Mouse (Mus musculus): ENCODE results near the gene Lactb. TPM values are rescaled to one million over a fixed set of nuclear protein-coding genes. Genes with fewer than 3 reads are reported as not detected.
A peak's percentile ranks its signal among the peaks of the same experiment; 100 is the strongest.

Gene Lactb
- 8.5 and 8.7 TPM in 2 replicates for polyA plus RNA-seq (2014; fragmentation: Nextera tagmentation; extraction: Ambion mirVana)

DNA sequence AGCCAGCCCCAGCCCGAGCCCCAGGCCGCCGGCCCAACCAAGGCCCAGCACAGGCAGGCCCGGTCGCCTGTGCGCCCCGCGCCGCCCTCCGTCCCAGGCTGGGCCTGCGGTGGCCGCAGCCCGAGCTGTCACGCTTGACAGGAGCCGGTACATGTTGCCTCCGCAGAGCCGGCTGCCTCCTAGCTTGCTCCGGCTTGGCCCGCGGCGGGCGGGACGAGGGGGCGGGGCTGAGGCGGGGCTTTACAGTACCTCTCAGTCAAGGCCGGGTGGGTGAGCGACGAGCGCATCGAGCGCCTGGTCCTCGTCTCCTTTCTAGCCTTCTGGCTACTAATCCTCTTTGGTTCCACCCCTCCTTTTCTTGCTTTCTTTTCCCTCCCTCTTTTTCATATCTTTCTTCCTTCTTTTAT lies at the start of gene Lactb:
TSS of gene Lactb (minus strand) at position 246 of the 407 bp plus-strand sequence.
- Histone ChIP-seq H3K4me3 (ENCODE audit: control insufficient read depth in 1 of 2, insufficient read depth in 1 of 2, low read depth in 1 of 2, low read length in 2 of 2) (peak within 1 kb of the TSS; percentile 67 to 81), H3K36me3 (ENCODE audit: control insufficient read depth, insufficient read depth, low read length) (peaks cover 8% of the 10 kb centered on the region), H3K27me3 (ENCODE audit: control insufficient read depth, insufficient read depth, low read length) (no peaks in the 10 kb centered on the region), H3K9me3 (ENCODE audit: control insufficient read depth, low read length) (no peaks in the 10 kb centered on the region), H3K9ac (ENCODE audit: low read length) (peak within 1 kb of the TSS; percentile 77), H3K4me2 (ENCODE audit: low read length) (peak within 1 kb of the TSS; percentile 77), H3K4me1 (ENCODE audit: control insufficient read depth in 2 of 2, insufficient read depth in 2 of 2, low read length in 2 of 2) (0 out of 4 replicates have a peak, but pooled peaks cover 0 to 3% of the 10 kb centered on the region in 2 experiments), H3K27ac (replicated peaks in 1 of 2; ENCODE audit: control insufficient read depth in 1 of 2, insufficient read depth in 1 of 2, low read depth in 2 of 2, low read length in 2 of 2) (peak within 1 kb of the TSS; percentile 60 to 84)
- under 1% methylated on average over 32 of the region's 32 CpGs for WGBS
- ATAC-seq (ENCODE audit: insufficient number of reproducible peaks, insufficient read depth, low FRiP score, low read depth): peak; percentile 97

GRCm38 (mm10) chr9:67023371-67023770 lies 48.1 kb upstream of the Lactb start:
- Histone ChIP-seq H3K27ac (replicated peaks in 1 of 2; ENCODE audit: control insufficient read depth in 1 of 2, insufficient read depth in 1 of 2, low read depth in 2 of 2, low read length in 2 of 2) (no peak overlapping the region), H3K4me1 (ENCODE audit: control insufficient read depth in 2 of 2, insufficient read depth in 2 of 2, low read length in 2 of 2) (peaks cover 20 to 39% of the 10 kb centered on the region in 2 experiments), H3K36me3 (ENCODE audit: control insufficient read depth, insufficient read depth, low read length) (peaks cover 69% of the 10 kb centered on the region)

DNA sequence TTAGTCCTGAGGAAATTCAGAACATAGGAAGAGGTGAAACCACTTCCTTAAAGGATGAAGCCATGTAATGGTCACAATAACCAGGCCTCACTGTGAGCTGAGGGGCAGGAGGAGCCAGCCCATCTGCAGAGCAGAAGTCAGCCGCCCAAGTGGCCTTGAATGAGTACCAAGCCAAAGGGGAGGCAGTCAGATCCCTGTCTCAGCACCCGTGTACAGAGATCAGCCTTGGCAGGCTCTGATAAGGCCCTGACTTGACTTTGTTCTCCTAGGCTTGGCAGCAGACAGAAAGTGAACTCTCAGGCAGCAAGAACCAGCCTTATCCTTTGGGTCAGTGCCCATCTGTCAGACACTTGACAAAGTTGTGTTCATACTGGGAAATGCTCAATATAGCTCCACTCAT lies 44.8 kb upstream of the Lactb start:
- Histone ChIP-seq H3K9me3 (ENCODE audit: control insufficient read depth, low read length) (no peaks in the 10 kb centered on the region), H3K9ac (ENCODE audit: low read length) (peak overlapping the region; percentile 30; the same call in 1 of the 2 replicates), H3K27me3 (ENCODE audit: control insufficient read depth, insufficient read depth, low read length) (no peaks in the 10 kb centered on the region), H3K36me3 (ENCODE audit: control insufficient read depth, insufficient read depth, low read length) (peaks cover 36% of the 10 kb centered on the region), H3K4me2 (ENCODE audit: low read length) (peak overlapping the region; percentile 10; the same call in 1 of the 2 replicates), H3K4me3 (ENCODE audit: control insufficient read depth in 1 of 2, insufficient read depth in 1 of 2, low read depth in 1 of 2, low read length in 2 of 2) (no peak overlapping the region), H3K27ac (replicated peaks in 1 of 2; ENCODE audit: control insufficient read depth in 1 of 2, insufficient read depth in 1 of 2, low read depth in 2 of 2, low read length in 2 of 2) (peak overlapping the region; percentile 69 to 71), H3K4me1 (ENCODE audit: control insufficient read depth in 2 of 2, insufficient read depth in 2 of 2, low read length in 2 of 2) (peaks cover 10 to 26% of the 10 kb centered on the region in 2 experiments)
- WGBS: 5% methylated on average over 2 of the region's 2 CpGs
- peak; percentile 74; the same call in 1 of the 2 replicates for ATAC-seq (ENCODE audit: insufficient number of reproducible peaks, insufficient read depth, low FRiP score, low read depth)

More at GRCm38 (mm10) chr9:67023371-67023770, 48.1 kb upstream of the Lactb start:
- Histone ChIP-seq H3K4me2 (ENCODE audit: low read length) (no peak overlapping the region), H3K27me3 (ENCODE audit: control insufficient read depth, insufficient read depth, low read length) (no peaks in the 10 kb centered on the region), H3K4me3 (ENCODE audit: control insufficient read depth in 1 of 2, insufficient read depth in 1 of 2, low read depth in 1 of 2, low read length in 2 of 2) (no peak overlapping the region), H3K9ac (ENCODE audit: low read length) (no peak overlapping the region), H3K9me3 (ENCODE audit: control insufficient read depth, low read length) (no peaks in the 10 kb centered on the region)
- WGBS: 91% methylated on average over 9 of the region's 9 CpGs
- ATAC-seq (ENCODE audit: insufficient number of reproducible peaks, insufficient read depth, low FRiP score, low read depth): no peak

- no peaks in the 10 kb centered on the region for H3K9me3 ChIP-seq (ENCODE audit: control insufficient read depth, low read length)
- H3K36me3 ChIP-seq (ENCODE audit: control insufficient read depth, insufficient read depth, low read length): no peaks in the 10 kb centered on the region
- no peak overlapping the region for H3K27ac ChIP-seq (replicated peaks in 1 of 2; ENCODE audit: control insufficient read depth in 1 of 2, insufficient read depth in 1 of 2, low read depth in 2 of 2, low read length in 2 of 2)
- H3K4me2 ChIP-seq (ENCODE audit: low read length): no peak overlapping the region
- no peak overlapping the region for H3K4me3 ChIP-seq (ENCODE audit: control insufficient read depth in 1 of 2, insufficient read depth in 1 of 2, low read depth in 1 of 2, low read length in 2 of 2)
- no peaks in the 10 kb centered on the region for H3K27me3 ChIP-seq (ENCODE audit: control insufficient read depth, insufficient read depth, low read length)
- ATAC-seq (ENCODE audit: insufficient number of reproducible peaks, insufficient read depth, low FRiP score, low read depth): no peak
- peaks cover 7 to 16% of the 10 kb centered on the region in 2 experiments for H3K4me1 ChIP-seq (ENCODE audit: control insufficient read depth in 2 of 2, insufficient read depth in 2 of 2, low read length in 2 of 2)
- 31% methylated on average over 2 of the region's 2 CpGs for WGBS
- no peak overlapping the region for H3K9ac ChIP-seq (ENCODE audit: low read length)
Measured at GRCm38 (mm10) chr9:67013501-67013900, 38.2 kb upstream of the Lactb start.

- H3K27me3 ChIP-seq (ENCODE audit: control insufficient read depth, insufficient read depth, low read length): no peaks in the 10 kb centered on the region
- H3K4me1 ChIP-seq (ENCODE audit: control insufficient read depth in 2 of 2, insufficient read depth in 2 of 2, low read length in 2 of 2): peaks cover 7 to 16% of the 10 kb centered on the region in 2 experiments
- H3K4me3 ChIP-seq (ENCODE audit: control insufficient read depth in 1 of 2, insufficient read depth in 1 of 2, low read depth in 1 of 2, low read length in 2 of 2): no peak overlapping the region
- peak; percentile 39; the same call in 1 of the 2 replicates for ATAC-seq (ENCODE audit: insufficient number of reproducible peaks, insufficient read depth, low FRiP score, low read depth)
- H3K9me3 ChIP-seq (ENCODE audit: control insufficient read depth, low read length): no peaks in the 10 kb centered on the region
- no peaks in the 10 kb centered on the region for H3K36me3 ChIP-seq (ENCODE audit: control insufficient read depth, insufficient read depth, low read length)
- H3K9ac ChIP-seq (ENCODE audit: low read length): no peak overlapping the region
- no peak overlapping the region for H3K4me2 ChIP-seq (ENCODE audit: low read length)
- 24% methylated on average over 3 of the region's 3 CpGs for WGBS
- peak overlapping the region in 1 of 2 experiments; percentile 15; a peak in 1 of 4 replicates for H3K27ac ChIP-seq (replicated peaks in 1 of 2; ENCODE audit: control insufficient read depth in 1 of 2, insufficient read depth in 1 of 2, low read depth in 2 of 2, low read length in 2 of 2)
Measured at GRCm38 (mm10) chr9:67012470-67012869, 37.2 kb upstream of the Lactb start.

- no peaks in the 10 kb centered on the region for H3K36me3 ChIP-seq (ENCODE audit: control insufficient read depth, insufficient read depth, low read length)
- WGBS: 63% methylated on average over 9 of the region's 9 CpGs
- peaks cover 7 to 16% of the 10 kb centered on the region in 2 experiments for H3K4me1 ChIP-seq (ENCODE audit: control insufficient read depth in 2 of 2, insufficient read depth in 2 of 2, low read length in 2 of 2)
- ATAC-seq (ENCODE audit: insufficient number of reproducible peaks, insufficient read depth, low FRiP score, low read depth): no peak
- H3K9me3 ChIP-seq (ENCODE audit: control insufficient read depth, low read length): no peaks in the 10 kb centered on the region
- H3K4me3 ChIP-seq (ENCODE audit: control insufficient read depth in 1 of 2, insufficient read depth in 1 of 2, low read depth in 1 of 2, low read length in 2 of 2): no peak overlapping the region
- no peak overlapping the region for H3K27ac ChIP-seq (replicated peaks in 1 of 2; ENCODE audit: control insufficient read depth in 1 of 2, insufficient read depth in 1 of 2, low read depth in 2 of 2, low read length in 2 of 2)
- H3K27me3 ChIP-seq (ENCODE audit: control insufficient read depth, insufficient read depth, low read length): no peaks in the 10 kb centered on the region
- H3K9ac ChIP-seq (ENCODE audit: low read length): no peak overlapping the region
- H3K4me2 ChIP-seq (ENCODE audit: low read length): no peak overlapping the region
Measured at GRCm38 (mm10) chr9:67011483-67011882, 36.2 kb upstream of the Lactb start.

DNA sequence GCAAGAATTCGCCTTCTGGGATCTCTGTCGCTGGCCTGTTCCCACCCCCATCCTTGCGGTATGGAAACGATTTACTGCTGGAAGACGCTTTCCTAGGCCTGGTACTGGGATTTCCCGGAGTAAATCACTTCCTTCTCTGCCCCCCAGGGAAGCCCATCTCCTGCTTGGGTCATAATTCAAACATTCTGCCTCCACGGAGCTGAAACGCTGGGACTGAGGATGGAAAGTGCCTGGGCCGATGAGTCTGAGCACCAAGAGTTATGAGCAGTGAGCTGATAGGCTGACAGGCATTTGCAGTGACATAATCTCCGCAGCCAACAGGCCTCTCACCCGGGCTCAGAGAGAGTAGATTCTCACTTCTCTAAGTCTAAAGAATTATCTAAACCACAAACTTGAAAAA lies 33.5 kb upstream of the Lactb start:
- 37% methylated on average over 11 of the region's 11 CpGs for WGBS
- Histone ChIP-seq H3K4me2 (ENCODE audit: low read length) (no peak overlapping the region), H3K4me3 (ENCODE audit: control insufficient read depth in 1 of 2, insufficient read depth in 1 of 2, low read depth in 1 of 2, low read length in 2 of 2) (no peak overlapping the region), H3K9me3 (ENCODE audit: control insufficient read depth, low read length) (no peaks in the 10 kb centered on the region), H3K4me1 (ENCODE audit: control insufficient read depth in 2 of 2, insufficient read depth in 2 of 2, low read length in 2 of 2) (peaks cover 7 to 16% of the 10 kb centered on the region in 2 experiments), H3K9ac (ENCODE audit: low read length) (no peak overlapping the region), H3K36me3 (ENCODE audit: control insufficient read depth, insufficient read depth, low read length) (no peaks in the 10 kb centered on the region), H3K27ac (replicated peaks in 1 of 2; ENCODE audit: control insufficient read depth in 1 of 2, insufficient read depth in 1 of 2, low read depth in 2 of 2, low read length in 2 of 2) (no peak overlapping the region), H3K27me3 (ENCODE audit: control insufficient read depth, insufficient read depth, low read length) (no peaks in the 10 kb centered on the region)
- no peak for ATAC-seq (ENCODE audit: insufficient number of reproducible peaks, insufficient read depth, low FRiP score, low read depth)

GRCm38 (mm10) chr9:67006376-67006775 lies 31.1 kb upstream of the Lactb start:
- no peak for ATAC-seq (ENCODE audit: insufficient number of reproducible peaks, insufficient read depth, low FRiP score, low read depth)
- no peaks in the 10 kb centered on the region for H3K27me3 ChIP-seq (ENCODE audit: control insufficient read depth, insufficient read depth, low read length)
- H3K9ac ChIP-seq (ENCODE audit: low read length): no peak overlapping the region
- no peaks in the 10 kb centered on the region for H3K9me3 ChIP-seq (ENCODE audit: control insufficient read depth, low read length)
- H3K27ac ChIP-seq (replicated peaks in 1 of 2; ENCODE audit: control insufficient read depth in 1 of 2, insufficient read depth in 1 of 2, low read depth in 2 of 2, low read length in 2 of 2): no peak overlapping the region
- no peak overlapping the region for H3K4me3 ChIP-seq (ENCODE audit: control insufficient read depth in 1 of 2, insufficient read depth in 1 of 2, low read depth in 1 of 2, low read length in 2 of 2)
- no peaks in the 10 kb centered on the region for H3K36me3 ChIP-seq (ENCODE audit: control insufficient read depth, insufficient read depth, low read length)
- H3K4me1 ChIP-seq (ENCODE audit: control insufficient read depth in 2 of 2, insufficient read depth in 2 of 2, low read length in 2 of 2): peaks cover under 1 to 2% of the 10 kb centered on the region in 2 experiments; a peak in 2 of 4 replicates
- 69% methylated on average over 4 of the region's 4 CpGs for WGBS
- H3K4me2 ChIP-seq (ENCODE audit: low read length): no peak overlapping the region

All from heart, embryonic 14.5 days (tissue).